Mouse (Mus musculus) layer of hippocampus, adult 6 months (tissue): ENCODE results near the gene Tgif1. TPM values are rescaled to one million over a fixed set of nuclear protein-coding genes. Genes with fewer than 3 reads are reported as not detected.

ENCODE experiments used
- long read RNA-seq, 2 experiments: library from polyadenylated mRNA; unstranded; transcript quantifications; one replicate each; pipeline ENCODE4 v2.0.0; 2019 to 2020
- microRNA-seq: library from miRNA; unstranded; fragments of <30 nt; microRNA quantifications from one replicate; pipeline ENCODE4 v1.2.0, GENCODE M21; 2020
- polyA plus RNA-seq: library from polyadenylated mRNA; unstranded; fragments of <200 nt; fragmentation: Nextera tagmentation; gene quantifications from 2 replicates; pipeline ENCODE4 v1.2.3, GENCODE M21; 2021

Gene Tgif1
- polyA plus RNA-seq = 1.9 TPM in 2 replicates
- long read RNA-seq, experiment 1, partial matches to known transcripts = 0 of 1 reads
- long read RNA-seq, experiment 1, other reads (novel, unspliced or antisense) = 1 of 1 reads
- long read RNA-seq, experiment 2, transcript Tgif1-201 (3 exons, 1,631 nt) = major isoform, 6 of 6 reads
- long read RNA-seq, experiment 2, partial matches to known transcripts = 0 of 6 reads
- long read RNA-seq, experiment 2, other reads (novel, unspliced or antisense) = 0 of 6 reads

GRCm38 (mm10) chr17:70853436-70853905, at the start of gene Tgif1:
Gene Tgif1, minus strand, starts transcription at chr17:70853546.

Small RNAs within 50 kb of the gene (microRNA-seq; reads per million reads assigned to microRNA genes)
- not detected for gene Mir1195

Other genes with a start within 250 kb of the Tgif1 start
- gene Myom1, start 149.1 kb upstream of the Tgif1 start, polyA plus RNA-seq = 0.46 and 0.63 TPM in 2 replicates
- 71.2 and 88.0 TPM in 2 replicates for gene Myl12a, start 149.3 kb upstream of the Tgif1 start, polyA plus RNA-seq